Mouse (Mus musculus): ENCODE measurements at regions not wholly inside any gene's neighbourhood (a gene's known extent, or its start where the extent isn't known, plus 50 kb on each side); places are given as distances from the start of the nearest gene placed in this dataset.

- DNase-seq (ENCODE audit: low spot score in 2 of 2): no peak
Observed at GRCm38 (mm10) chr3:144327235-144327760, 122.3 kb upstream of the Lmo4 start.

- no peak for DNase-seq (ENCODE audit: low spot score in 2 of 2)
Observed at GRCm38 (mm10) chr3:144324974-144325373, 120.0 kb upstream of the Lmo4 start.

- no peak for DNase-seq (ENCODE audit: low spot score in 2 of 2)
Observed at GRCm38 (mm10) chr3:144323524-144323923, 118.5 kb upstream of the Lmo4 start.

- no peak for DNase-seq (ENCODE audit: low spot score in 2 of 2)
Observed at GRCm38 (mm10) chr3:144319468-144320205, 114.6 kb upstream of the Lmo4 start.

- peak; percentile 47 to 64 for DNase-seq (ENCODE audit: low spot score in 2 of 2)
Observed at GRCm38 (mm10) chr3:144318761-144319467, 113.9 kb upstream of the Lmo4 start.

- DNase-seq (ENCODE audit: low spot score in 2 of 2): no peak
Observed at GRCm38 (mm10) chr3:144310748-144311147, 105.7 kb upstream of the Lmo4 start.

GRCm38 (mm10) chr3:144308616-144309015, 103.6 kb upstream of the Lmo4 start:
- DNase-seq (ENCODE audit: low spot score in 2 of 2): no peak

- no peak for DNase-seq (ENCODE audit: low spot score in 2 of 2)
Observed at GRCm38 (mm10) chr3:144307557-144307956, 102.5 kb upstream of the Lmo4 start.

- no peak for DNase-seq (ENCODE audit: low spot score in 2 of 2)
Observed at GRCm38 (mm10) chr3:144305456-144305855, 100.4 kb upstream of the Lmo4 start.

- DNase-seq (ENCODE audit: low spot score in 2 of 2): no peak
Observed at GRCm38 (mm10) chr3:144304924-144305323, 99.9 kb upstream of the Lmo4 start.

GRCm38 (mm10) chr3:144302626-144303025, 97.6 kb upstream of the Lmo4 start:
- DNase-seq (ENCODE audit: low spot score in 2 of 2): no peak

- DNase-seq (ENCODE audit: low spot score in 2 of 2): no peak
Observed at GRCm38 (mm10) chr3:144301068-144301467, 96.0 kb upstream of the Lmo4 start.

- DNase-seq (ENCODE audit: low spot score in 2 of 2): no peak
Observed at GRCm38 (mm10) chr3:144299239-144299638, 94.2 kb upstream of the Lmo4 start.

- DNase-seq (ENCODE audit: low spot score in 2 of 2): peak; percentile 34 to 51
Observed at GRCm38 (mm10) chr3:144289489-144289888, 84.5 kb upstream of the Lmo4 start.

- no peak for DNase-seq (ENCODE audit: low spot score in 2 of 2)
Observed at GRCm38 (mm10) chr3:144286100-144286499, 81.1 kb upstream of the Lmo4 start.

GRCm38 (mm10) chr3:144284326-144284725, 79.3 kb upstream of the Lmo4 start:
- no peak for DNase-seq (ENCODE audit: low spot score in 2 of 2)

- no peak for DNase-seq (ENCODE audit: low spot score in 2 of 2)
Observed at GRCm38 (mm10) chr3:144273115-144273514, 68.1 kb upstream of the Lmo4 start.

GRCm38 (mm10) chr3:144270206-144270605, 65.2 kb upstream of the Lmo4 start:
- no peak for DNase-seq (ENCODE audit: low spot score in 2 of 2)

- DNase-seq (ENCODE audit: low spot score in 2 of 2): no peak
Observed at GRCm38 (mm10) chr3:144264554-144264953, 59.5 kb upstream of the Lmo4 start.

- no peak for DNase-seq (ENCODE audit: low spot score in 2 of 2)
Observed at GRCm38 (mm10) chr3:144260886-144261285, 55.9 kb upstream of the Lmo4 start.

- no peak for DNase-seq (ENCODE audit: low spot score in 2 of 2)
Observed at GRCm38 (mm10) chr3:144257714-144258517, 52.9 kb upstream of the Lmo4 start.

- no peak for DNase-seq (ENCODE audit: low spot score in 2 of 2)
Observed at GRCm38 (mm10) chr3:144257196-144257595, 52.2 kb upstream of the Lmo4 start.

Data from layer of hippocampus, postnatal 10 days (tissue).